Mouse (Mus musculus) embryonic fibroblast, embryonic 13.5 days (primary cell): ENCODE results near the gene Ppp1r14b.

ENCODE experiments used
- CTCF ChIP-seq: IDR thresholded peaks from 2 replicates; pipeline ENCODE4 v1.5.1; 2011; ENCODE audit warnings: mild to moderate bottlenecking, control low read depth, low read length, moderate library complexity, borderline replicate concordance; ENCODE audit not compliant: insufficient read depth
- POLR2A ChIP-seq: IDR thresholded peaks from 2 replicates; pipeline ENCODE4 v1.6.1; 2011; ENCODE audit warnings: low read depth, mild to moderate bottlenecking, control low read depth, low read length, moderate library complexity

- no peak for TF ChIP-seq CTCF
- TF ChIP-seq POLR2A = no peak
These were observed 1.1 kb upstream of the Ppp1r14b start for GRCm38 (mm10) chr19:6973581-6974190.
